Mouse (Mus musculus) CD4-positive, CD25-positive, alpha-beta regulatory T cell, adult 2 months (primary cell): ENCODE measurements at regions not wholly inside any gene's neighbourhood (a gene's known extent, or its start where the extent isn't known, plus 50 kb on each side); places are given as distances from the start of the nearest gene placed in this dataset.

Experiments
- DNase-seq: peaks from one replicate; pipeline ENCODE4 v3.0.0-alpha.2; 2012; ENCODE audit warnings: low read depth, low spot score

DNA sequence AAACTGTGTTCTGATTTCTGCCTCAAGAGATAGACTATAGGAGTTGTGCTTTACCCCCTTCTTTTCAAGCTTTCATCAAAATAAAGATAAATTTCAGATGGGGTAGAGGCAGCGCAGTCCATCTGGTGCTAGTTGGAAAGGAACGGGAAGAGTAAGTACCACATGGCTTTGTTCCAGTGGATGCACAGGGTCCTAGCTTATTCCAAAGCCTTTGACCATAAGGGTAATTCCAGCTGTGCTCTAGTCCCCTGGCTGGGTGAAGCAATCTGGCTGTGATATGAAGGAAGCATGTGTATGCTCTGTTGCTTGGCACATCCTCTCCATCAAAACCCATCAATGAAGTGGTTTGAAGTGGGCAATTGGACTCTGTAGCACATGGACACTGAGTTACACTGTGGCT is 155.6 kb downstream of the 1190002N15Rik start:
- DNase-seq = no peak

DNA sequence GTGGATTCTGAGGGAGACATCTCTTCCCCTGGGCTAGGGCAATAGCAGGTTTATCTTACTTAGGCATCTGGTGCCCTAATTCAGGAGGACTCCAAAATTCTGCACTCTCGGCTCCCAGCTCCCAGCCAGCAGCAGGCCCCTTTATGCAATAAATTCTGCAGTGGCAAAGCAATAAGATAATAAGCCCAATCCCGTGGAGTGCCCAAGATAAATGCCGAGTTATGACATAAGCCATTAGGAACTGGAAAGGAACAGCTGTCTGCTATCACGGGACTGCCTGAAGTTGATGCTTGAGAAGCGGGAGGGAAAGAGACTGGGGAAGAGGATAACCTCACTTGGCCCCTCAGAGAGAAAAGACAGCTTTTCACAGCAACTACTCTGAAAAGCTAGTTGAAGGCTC is 159.0 kb downstream of the 1190002N15Rik start:
- no peak for DNase-seq

DNA sequence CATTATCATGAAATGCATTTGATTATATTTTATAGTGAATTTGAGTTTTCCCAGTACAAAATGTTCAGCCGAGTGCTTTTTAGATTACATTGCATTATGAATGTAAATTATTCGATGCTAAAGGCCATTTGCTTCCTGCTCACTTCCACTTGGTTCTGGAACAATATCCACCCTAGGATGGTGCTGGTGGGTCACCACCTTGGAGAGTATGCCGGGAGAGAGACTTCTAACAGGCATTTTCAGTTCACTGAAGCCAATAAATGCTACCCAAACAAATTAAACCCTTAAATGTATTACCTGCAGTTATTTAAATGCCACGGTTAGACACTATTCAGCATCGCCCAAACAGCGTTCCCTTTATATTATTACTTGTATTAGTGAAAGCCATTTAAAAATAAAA is 159.6 kb downstream of the 1190002N15Rik start:
- DNase-seq = no peak

DNA sequence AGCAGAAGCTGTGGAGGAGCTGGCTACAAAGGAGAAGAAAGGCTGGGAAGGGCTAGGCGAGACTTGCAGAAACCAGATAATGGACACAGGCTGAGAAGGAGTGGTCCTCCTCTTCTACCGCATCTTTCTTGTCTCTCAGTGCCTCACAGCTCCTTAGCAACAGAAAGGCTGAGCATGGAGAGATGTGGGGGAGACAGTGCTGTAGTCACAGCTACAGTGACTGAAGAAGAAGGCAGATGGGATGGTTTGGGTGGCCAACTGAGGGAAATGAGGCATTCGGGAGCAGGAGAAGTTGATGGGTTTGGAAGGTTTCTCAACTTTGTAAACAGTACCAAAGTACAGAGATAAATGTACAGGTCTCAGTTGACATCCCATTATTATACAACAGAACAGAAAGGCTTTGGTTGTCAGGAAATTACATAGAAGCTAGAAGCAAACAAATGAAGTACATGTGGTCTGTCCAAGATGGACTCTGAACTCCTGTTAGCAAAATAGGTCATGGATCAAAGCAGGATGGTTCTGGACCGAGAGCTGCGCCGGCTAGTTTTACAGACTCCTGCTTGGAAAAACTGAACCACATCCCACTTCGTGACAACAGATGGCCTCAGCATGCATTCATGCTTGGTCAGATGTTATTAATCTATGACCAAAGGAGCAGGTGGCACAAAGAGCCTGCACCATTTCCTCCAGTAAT is 160.4 kb downstream of the 1190002N15Rik start:
- DNase-seq = no peak

DNA sequence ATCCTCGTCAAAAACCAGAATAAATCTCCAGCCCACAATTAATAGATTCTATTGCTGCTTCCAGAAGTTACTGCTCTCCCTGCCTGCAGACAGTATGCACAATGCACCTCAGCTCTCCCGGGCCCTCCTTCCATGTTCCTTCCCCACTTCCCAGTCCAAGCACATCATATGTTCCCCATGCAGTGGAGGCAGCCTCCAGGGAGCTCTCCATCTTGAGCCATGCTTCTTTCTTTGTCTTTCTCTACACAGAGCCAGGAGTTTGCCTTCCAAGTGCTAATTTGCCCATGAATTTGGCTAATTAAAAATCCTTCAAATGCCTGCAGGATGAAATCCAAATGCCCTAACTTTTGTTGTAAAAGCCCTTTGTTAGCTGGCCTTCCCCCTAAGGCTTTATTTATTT is 166.9 kb downstream of the 1190002N15Rik start:
- no peak for DNase-seq

DNA sequence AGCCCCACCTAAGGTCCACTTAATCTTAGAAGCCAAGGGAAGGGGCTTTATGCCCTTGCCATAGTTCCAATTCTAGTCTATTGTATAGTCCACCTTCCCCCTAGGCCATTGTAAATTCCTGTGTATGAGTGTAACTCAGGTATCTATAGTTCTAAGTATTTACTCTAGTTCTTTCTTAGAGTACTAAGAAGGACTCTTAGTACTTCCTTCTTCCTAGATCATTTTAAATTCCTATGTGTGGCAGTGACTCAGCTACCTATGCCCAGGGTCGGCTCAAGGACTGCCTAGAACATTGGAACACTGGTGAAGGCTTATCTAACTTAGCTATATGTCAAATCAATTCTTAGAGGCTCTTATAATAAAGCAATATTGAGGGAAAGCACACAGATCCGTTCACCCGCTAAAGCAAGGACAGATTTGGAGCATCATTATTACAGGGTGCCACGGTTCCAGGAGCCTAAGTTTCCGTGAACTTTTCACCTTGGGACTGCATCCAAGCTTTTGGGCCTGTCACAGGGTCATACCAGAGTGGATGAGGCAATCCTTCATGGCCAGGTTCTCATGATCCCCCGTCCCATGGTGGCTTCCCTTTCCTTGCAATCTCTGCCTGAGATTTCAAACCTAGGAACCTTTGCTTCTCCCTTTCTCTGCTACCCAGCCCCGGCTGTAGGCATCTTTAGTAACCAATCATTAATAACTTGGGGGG is 169.5 kb downstream of the 1190002N15Rik start:
- no peak for DNase-seq

DNA sequence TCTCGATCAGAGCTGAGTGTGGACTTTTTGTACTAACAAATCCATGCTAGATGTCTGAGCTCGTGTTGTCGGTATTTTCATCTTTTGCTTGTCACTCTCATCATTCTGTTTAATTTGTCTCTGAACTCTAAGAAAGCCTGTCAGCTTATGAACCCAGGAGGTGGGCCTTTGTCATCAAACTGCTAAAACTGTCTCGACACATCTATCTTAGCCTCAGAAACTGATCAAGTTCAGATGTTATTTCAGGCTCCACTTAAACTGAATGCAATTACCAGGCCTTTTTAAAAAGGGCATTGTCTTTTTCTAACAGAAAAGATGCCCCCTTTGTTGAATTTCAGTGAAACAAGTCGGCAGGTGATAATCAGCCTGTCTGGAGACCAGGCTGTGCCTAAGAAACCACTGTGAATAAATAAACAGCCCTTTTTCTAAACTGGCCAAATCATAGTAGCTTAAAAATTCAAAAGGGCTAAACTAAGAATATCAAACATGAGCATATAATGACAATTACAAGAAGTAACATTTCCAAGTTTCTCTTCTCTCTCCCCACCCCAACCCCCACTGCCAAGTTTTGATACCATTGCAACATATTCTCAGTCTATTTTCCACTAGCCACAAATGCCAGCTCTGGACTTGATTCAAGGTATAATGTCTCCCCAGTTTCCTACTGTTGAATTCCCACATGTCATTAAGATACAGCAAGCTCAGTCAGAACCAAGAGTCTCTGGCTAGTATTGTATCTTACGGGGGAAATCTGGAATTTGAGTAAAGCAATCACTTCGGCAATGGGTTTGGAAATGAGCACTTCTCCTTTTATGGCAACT is 175.8 kb downstream of the 1190002N15Rik start:
- DNase-seq = no peak

DNA sequence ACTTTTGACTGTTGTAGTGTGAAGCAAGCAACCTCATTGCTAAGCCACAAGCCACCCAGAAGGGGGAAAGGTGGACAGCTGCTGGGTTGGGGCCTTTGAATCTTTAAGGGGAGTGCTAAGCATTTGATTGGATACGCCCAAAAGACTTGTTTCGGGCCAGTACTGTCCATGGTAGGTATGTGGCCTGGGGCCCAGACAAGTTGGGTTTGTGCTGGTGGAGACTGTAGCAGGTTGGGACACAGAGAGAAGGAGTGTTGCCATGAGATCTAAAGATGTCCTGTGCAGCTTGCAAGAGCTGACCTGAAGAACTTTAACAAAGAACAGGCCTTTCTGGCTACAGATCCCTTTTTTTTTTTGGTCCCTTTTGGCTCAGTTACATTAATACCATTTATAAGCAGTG is 176.9 kb downstream of the 1190002N15Rik start:
- no peak for DNase-seq

DNA sequence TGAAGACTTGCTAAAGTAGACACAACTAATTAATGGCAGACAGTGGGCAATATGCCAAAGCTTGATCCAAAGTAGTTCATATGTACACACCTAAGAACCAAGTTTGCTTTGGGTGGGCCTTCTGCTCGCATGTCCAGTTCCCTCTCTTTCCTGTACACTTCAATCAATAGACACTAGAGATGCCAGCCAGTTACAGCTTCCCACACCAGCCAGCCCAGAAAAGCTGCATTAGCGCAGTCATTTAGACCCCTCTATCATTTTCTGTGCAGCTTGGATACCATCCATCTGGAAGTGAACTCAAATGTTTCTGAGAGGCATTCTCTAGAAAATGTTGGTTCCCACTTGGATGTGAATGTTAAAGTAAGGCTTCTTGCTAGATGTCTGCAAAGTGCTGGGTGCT is 179.7 kb downstream of the 1190002N15Rik start:
- no peak for DNase-seq

DNA sequence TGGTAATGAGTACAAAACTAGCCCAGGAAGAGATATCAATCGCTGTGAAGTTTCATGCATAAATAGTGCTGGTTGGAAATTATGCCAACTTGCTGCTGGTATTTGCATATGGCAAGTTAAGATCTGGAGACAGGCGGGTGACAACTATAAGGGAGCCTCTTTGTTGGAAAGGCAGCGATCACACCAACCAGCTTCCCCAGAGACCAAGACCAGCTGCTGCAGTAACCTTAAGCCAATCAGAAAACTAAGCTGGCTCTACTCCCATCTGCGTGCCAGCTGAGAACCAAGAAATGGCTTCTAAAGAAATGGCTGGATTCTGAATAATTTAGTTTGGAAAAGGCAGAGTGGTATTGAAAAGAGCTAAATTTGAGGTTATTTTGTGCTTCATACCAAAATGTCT is 195.9 kb downstream of the 1190002N15Rik start:
- no peak for DNase-seq

DNA sequence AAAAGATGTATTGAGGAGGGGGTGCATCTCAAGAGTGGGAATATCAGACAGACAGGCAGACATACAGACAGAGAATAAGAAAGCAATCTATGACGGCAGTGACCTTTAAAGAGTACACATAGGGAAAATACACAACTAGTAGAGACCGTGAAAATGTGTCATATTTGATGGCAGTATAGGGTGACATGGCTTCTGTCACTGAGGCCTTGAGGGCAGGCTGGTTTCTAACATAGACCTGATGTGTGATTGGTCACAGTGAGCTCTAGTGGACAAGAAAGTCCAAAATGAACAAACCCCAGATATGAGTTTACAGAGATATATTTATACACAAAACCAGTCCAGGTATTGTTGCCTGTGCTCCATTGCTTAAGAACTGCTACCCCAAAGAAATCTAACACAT is 196.3 kb downstream of the 1190002N15Rik start:
- DNase-seq = no peak

DNA sequence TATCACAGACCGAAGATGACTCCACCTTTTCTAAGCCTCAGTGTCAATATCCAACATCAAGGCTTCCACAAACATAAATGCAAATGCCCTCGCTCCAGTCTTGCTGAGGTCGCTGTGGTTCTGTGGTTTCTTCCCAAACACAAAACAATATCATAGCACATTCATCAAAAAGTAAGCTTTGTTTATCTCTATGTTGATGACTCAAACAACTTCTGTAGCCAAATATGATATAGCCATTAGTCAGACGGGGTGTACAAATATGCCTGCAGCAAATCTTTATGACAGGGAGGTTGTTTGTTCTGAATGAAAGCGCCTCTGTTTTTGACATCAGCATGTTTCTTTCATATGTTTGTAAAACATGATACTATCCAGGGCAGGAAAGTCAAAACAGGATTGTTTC is 204.4 kb downstream of the 1190002N15Rik start:
- no peak for DNase-seq

DNA sequence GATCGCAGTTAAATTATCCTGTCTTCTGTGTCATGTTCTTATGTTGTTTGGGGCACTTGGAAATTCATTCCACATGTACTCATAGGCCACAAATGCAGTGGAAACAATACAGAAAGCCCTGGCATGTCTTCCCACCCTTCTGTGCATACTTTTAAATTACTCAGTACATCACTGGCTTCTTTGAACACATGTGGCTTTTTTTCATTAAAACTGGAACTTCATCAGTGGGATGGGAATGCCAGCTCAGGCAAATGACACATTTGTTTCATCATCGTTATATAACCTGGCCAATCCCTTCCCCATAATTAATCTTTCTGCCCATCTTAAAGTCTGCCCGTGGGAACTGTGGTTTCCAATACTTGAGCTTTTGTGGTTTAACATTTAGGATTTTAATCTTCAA is 214.9 kb downstream of the 1190002N15Rik start:
- DNase-seq = no peak

DNA sequence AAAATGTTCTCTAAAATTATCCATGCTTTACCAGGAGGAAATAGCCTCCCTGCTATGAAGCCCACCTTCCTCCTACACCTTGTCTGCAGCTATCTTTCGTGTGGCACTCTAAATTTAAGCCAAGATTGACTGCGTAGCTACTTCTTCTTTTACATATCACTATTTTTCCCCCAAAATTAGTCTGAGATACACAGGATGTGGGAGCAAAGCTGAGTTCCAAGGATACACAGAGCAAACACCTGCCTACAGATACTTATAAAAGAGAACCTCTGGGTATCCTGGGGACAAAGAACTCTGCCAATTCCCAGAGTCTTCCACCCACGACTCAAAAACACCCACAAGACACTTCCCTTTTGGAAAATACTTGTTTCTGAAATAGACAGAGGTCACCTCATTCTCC is 235.3 kb downstream of the 1190002N15Rik start:
- no peak for DNase-seq

DNA sequence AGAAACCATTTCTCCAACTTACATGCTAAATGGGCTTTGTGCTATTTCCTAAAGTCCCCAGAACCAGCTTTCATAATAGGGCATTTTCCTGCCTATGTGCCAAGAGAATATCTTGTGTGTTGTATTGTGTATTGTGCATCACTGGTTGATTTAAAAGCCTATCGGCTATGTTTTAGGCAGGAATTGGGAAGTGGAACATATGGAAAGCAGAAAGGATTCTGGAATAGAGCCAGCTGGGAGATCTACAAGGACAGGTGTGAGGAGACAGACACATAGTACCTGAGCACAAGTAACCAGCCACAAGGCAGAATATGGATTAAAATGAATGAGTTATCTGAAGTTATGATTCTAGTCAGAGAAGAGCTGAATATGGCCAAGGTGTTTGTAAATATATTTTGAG is 236.0 kb downstream of the 1190002N15Rik start:
- DNase-seq = no peak

DNA sequence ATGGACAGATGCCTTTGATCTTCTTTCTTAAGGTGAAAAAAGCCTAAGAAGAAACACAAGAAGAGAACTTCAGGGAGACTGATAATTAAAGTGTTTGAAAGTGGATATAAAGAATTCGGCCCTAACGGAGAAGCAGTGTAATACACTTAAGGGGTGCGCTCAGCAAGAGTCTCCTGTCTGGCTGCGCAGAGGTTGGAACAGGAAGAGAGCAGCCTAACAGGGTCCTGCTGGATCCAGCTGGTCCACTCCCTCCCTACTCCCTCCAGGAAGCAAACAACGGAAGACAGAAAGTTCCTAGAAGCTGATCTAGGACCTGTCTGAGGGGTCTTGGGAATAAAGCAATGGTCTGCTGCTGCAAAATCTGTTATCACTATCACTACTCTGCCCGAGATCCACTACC is 242.4 kb downstream of the 1190002N15Rik start:
- no peak for DNase-seq

DNA sequence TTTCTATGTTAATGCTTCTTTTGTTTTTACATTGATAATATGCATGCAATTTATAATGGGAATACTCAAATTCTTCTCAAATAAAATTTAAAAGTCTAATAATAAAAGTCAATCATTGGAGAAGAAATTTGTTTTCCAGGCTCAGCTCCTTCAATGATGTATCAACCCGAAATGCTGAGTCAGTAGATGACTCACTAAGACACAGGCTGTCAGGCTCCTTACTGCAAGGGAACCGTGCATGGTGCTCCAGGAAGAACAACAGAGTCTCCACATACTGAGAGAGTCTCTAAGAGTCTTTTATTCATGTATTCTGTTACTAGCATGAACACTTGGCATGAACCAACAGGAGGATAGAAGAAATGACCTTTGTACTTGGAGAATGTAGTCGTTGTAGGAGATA is 245.7 kb downstream of the 1190002N15Rik start:
- no peak for DNase-seq

DNA sequence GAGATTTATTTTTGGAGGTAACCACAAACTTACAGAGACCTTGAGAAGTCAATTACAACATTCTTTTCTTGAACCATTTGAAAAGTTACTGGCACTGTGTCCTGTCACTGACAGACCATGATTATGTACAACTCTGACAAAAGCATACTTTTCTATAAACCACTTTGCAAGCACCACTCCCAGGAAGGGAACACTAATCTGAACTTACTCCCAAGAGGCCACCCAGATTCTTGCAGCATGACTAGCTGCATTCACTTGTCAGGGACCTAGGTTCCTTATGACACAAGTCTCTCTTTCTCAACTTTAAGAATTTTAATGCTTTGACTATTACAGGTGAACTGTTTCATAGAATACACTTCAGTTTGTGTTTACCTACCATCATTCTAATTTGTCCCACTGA is 248.3 kb downstream of the 1190002N15Rik start:
- no peak for DNase-seq

DNA sequence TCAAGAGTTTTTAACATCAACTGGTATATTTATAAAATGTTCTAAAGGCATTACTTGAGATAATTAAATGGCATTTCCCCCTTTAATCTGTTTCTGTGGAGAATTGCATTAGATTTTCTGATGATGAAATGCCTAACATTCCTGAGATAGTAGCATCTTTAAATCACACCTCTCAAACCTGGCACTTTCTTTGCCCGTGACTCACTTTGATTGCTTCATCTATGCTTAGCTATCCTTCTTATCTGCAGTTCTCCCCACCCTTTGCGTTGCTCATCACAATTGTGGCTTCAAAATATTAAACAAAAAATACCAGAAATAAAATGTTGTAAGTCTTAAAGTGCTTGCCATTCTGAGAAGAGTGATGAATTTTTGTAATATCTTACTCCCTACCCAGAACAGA is 250.3 kb downstream of the 1190002N15Rik start:
- DNase-seq = no peak

DNA sequence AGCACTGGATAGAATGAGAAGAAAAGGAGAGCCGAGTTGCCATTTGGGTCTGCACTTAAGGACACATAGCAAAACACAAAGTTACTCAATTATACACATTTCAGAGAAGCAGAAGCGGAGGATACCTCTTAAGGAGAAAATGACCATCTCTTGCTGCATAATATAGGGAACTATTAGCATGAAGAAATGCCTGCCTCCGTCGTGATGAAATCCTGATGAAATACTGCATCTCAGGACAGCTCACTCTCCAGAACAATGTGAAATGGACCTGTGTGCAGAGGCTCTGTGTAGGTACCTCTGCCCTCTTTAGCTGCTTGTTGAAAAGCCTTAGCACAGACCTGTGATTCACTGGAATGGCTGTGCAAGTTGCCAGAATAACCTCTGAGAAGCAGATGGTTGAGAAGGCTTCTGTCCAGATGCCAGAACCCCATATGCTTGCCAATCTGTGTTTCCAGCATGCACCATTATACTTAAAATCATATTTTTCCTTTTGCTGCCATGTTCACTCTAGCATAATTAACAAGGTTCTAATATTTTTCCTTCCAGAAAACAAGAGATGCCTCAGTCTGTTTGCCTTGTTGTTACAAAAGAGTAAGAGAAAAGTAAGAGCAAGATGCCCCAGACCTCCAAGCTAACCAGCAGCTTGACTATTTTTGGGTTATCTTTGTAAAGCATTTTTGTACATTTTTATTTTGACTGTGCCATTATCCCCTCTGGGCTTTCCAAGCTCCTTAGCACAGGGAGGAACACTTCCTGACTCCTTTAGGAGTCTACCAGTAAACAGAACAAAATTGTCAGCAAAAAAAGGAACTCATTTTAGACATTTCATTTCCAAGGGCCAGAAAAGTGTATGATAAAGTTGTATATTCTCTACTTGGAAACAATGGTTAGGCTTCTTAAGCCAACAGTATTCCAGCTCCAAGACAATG is 259.0 kb downstream of the 1190002N15Rik start:
- DNase-seq = no peak

DNA sequence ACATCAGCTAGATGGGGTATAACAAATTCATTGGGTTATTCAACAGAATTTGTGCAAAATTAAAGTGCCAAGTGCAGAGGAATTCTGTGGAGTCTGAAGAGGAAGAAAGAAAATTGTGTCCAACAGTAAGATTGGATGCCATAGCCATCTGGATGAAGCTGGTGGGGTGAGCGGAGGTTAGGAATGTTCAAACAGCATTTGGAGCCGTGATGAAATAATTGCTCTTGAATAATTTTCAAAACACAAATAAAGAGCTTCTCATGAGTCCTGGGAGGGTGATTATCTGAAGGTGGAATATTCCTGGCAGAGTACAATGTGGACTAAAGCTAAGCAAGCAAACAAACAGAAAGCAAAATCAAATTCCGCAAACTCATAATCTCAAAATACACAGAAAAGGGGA is 260.8 kb downstream of the 1190002N15Rik start:
- DNase-seq = no peak

DNA sequence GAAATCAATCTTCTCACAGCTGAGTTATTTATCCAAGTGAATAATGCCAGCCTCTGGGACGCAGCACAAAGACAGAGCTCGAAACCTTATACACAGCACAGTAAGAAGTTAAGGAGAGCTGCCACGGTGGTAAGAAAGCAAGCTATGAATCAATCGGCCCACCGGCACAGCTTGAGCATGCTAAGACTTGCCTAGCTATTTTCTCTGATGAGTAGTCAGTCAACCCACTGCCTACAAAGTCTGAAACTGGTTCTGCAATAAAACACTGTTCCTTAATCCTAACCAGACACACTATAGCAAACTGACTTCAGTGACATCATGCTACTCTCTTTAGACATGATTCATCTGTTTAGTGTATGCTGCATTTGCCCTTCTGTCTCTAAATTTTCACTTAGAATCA is 268.7 kb downstream of the 1190002N15Rik start:
- no peak for DNase-seq
